Mouse (Mus musculus) heart, embryonic 14.5 days (tissue): ENCODE results near the gene Vmn2r116. TPM values are rescaled to one million over a fixed set of nuclear protein-coding genes. Genes with fewer than 3 reads are reported as not detected.
"Not testable (repeated sequence)": the region's sequence is repeated elsewhere in the genome, so short reads cannot be mapped to it uniquely, and the experiment has no call there.

Experiments used
- ATAC-seq: fragments of 200-750 bp; cut with Nextera tagmentation; 2 replicates; pipeline ENCODE4 v1.8.0; 2017; ENCODE audit warnings: low read depth, moderate TSS enrichment; ENCODE audit not compliant: insufficient number of reproducible peaks, insufficient read depth, low FRiP score
- H3K27ac ChIP-seq, 2 experiments: fragments of 200-500 bp in 1 of 2; fragments of 300-500 bp in 1 of 2; sonication (generic) in 1 of 2; replicated peaks in 1 of 2; 2 replicates each; pipeline ENCODE4 v1.5.1; 2012 to 2014; ENCODE audit warnings: low read depth in 2 of 2, low read length in 2 of 2, control low read depth in 1 of 2, mild to moderate bottlenecking in 1 of 2, mixed read lengths in 1 of 2; ENCODE audit not compliant: control insufficient read depth in 1 of 2, insufficient read depth in 1 of 2
- H3K27me3 ChIP-seq: fragments of 300-500 bp; sonication (generic); 2 replicates; pipeline ENCODE4 v1.6.1; 2014; ENCODE audit warnings: mild to moderate bottlenecking, low read length, control low read depth; ENCODE audit not compliant: control insufficient read depth, insufficient read depth
- H3K36me3 ChIP-seq: fragments of 300-500 bp; sonication (generic); 2 replicates; pipeline ENCODE4 v1.6.1; 2014; ENCODE audit warnings: mild to moderate bottlenecking, control low read depth, low read length, mixed read lengths; ENCODE audit not compliant: control insufficient read depth, insufficient read depth
- H3K4me1 ChIP-seq, 2 experiments: fragments of 200-500 bp in 1 of 2; fragments of 300-500 bp in 1 of 2; sonication (generic) in 1 of 2; 2 replicates each; pipeline ENCODE4 v1.6.1; 2012 to 2014; ENCODE audit warnings: low read length in 2 of 2, control low read depth in 1 of 2, mixed read lengths in 1 of 2; ENCODE audit not compliant: control insufficient read depth in 2 of 2, insufficient read depth in 2 of 2
- H3K4me2 ChIP-seq: fragments of 300-500 bp; sonication (generic); 2 replicates; pipeline ENCODE4 v1.6.1; 2014; ENCODE audit warnings: mild to moderate bottlenecking, low read length
- H3K4me3 ChIP-seq, 2 experiments: fragments of 200-500 bp in 1 of 2; fragments of 300-500 bp in 1 of 2; sonication (generic) in 1 of 2; 2 replicates each; pipeline ENCODE4 v1.5.1; 2012 to 2014; ENCODE audit warnings: low read length in 2 of 2, mild to moderate bottlenecking in 2 of 2, control low read depth in 1 of 2, low read depth in 1 of 2, moderate library complexity in 1 of 2; ENCODE audit not compliant: control insufficient read depth in 1 of 2, insufficient read depth in 1 of 2
- H3K9ac ChIP-seq: fragments of 300-500 bp; sonication (generic); 2 replicates; pipeline ENCODE4 v1.6.1; 2014; ENCODE audit warnings: mild to moderate bottlenecking, low read length
- H3K9me3 ChIP-seq: fragments of 300-500 bp; sonication (generic); 2 replicates; pipeline ENCODE4 v1.6.1; 2016; ENCODE audit warnings: low read length, control low read depth; ENCODE audit not compliant: control insufficient read depth
- WGBS: fragments of 180-500 bp; shearing (Covaris S2); extraction: QIAGEN DNeasy Blood & Tissue Kit; methylation state at CpG from one replicate; pipeline ENCODE4 v1.1.7; 2014; 5-methylcytosine and 5-hydroxymethylcytosine counted together
- polyA plus RNA-seq: library from polyadenylated mRNA; unstranded; fragments of >200 nt; fragmentation: Nextera tagmentation; extraction: Ambion mirVana; gene quantifications from 2 replicates; pipeline ENCODE4 v1.2.1, GENCODE M21; 2014

Gene Vmn2r116
- polyA plus RNA-seq, result not detected in 2 replicates

DNA sequence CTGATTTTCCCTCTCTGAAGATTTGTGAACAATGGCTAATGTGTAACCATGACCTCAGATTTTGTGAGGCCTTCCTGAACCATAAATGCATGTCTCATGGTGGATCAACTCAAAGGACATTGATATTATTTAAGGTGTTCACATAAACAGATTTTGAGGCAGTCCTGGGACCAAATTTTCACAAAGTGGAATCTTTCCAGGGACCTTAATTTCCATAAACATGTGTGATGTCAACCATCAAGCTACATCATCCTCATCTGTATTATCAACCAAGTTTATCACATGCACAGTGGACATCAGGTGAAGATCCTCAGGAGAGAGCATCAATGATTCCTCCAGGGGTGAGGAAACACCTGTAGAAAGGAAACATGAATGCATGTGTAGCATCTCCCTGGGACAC is at the start of gene Vmn2r116:
TSS of gene Vmn2r116 (plus strand) at position 301 of the 400 bp plus-strand sequence.
- not testable (repeated sequence) for H3K4me1 ChIP-seq, H3K4me3 ChIP-seq, ATAC-seq, H3K36me3 ChIP-seq, H3K4me2 ChIP-seq, H3K9me3 ChIP-seq, H3K27me3 ChIP-seq, H3K27ac ChIP-seq, H3K9ac ChIP-seq

DNA sequence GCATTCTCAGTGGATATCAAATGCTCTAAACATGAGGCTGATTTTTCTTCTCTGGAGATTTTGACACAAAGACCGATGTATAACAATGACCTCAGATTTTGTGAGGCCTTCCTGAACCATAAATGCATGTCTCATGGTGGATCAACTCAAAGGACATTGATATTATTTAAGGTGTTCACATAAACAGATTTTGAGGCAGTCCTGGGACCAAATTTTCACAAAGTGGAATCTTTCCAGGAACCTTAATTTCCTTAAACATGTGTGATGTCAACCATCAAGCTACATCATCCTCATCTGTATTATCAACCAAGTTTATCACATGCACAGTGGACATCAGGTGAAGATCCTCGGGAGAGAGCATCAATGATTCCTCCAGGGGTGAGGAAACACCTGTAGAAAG is 41.0 kb upstream of the Vmn2r116 start, which contains the start of gene Vmn2r115:
TSS of gene Vmn2r115 (plus strand) at position 301 of the 400 bp plus-strand sequence.
- H3K9ac ChIP-seq, ATAC-seq, H3K27ac ChIP-seq, H3K4me3 ChIP-seq, H3K27me3 ChIP-seq, H3K4me1 ChIP-seq, H3K36me3 ChIP-seq, H3K4me2 ChIP-seq, H3K9me3 ChIP-seq: not testable (repeated sequence)
- 38% methylated on average over 2 of the region's 2 CpGs for WGBS

DNA sequence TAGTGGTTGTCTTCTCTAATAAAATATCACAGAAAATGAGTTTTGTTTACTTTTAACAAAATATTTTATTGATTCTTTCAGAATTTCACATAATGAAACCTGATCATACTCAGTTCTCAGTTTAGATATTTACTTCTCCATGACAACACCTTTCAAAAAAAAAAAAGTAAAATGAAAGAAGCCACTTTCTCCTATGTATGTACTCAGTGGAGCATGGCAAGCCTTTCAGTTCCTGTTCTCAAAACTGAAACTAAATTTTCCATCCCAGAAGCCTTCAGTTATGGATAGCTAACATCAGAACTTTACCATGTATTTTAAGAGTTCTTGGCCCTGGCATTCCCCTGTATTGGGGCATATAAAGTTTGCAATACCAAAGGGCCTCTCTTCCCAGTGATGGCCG is 32.8 kb upstream of the Vmn2r116 start:
- no peak overlapping the region for H3K4me2 ChIP-seq
- no peak overlapping the region for H3K27ac ChIP-seq

DNA sequence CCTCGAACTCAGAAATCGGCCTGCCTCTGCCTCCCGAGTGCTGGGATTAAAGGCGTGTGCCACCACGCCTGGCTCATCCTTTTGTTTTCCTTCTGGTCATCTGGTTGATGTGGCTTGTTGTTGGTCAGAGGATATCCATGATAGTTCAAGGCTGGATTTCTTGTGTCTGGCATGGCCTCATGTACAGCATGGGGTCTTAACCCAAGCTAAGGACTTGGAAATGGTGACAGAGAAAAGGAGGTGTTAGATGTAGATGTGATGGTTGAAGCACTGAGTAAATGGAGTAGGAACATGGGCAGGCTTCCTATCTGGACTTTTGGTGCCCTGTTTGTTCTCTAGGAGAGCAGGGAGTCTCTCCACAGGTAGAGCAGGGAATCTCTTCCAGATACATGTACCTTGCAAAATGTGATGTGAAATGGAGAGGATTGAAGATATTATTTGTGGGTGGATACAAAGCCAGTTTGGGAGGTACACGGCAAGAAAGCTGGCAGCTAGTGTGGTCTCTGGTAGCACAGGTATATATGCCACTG is 48.8 kb downstream of the Vmn2r116 start:
- Histone ChIP-seq H3K9ac (no peak overlapping the region), H3K27ac (no peak overlapping the region), H3K27me3 (no peaks in the 10 kb centered on the region), H3K4me2 (no peak overlapping the region), H3K9me3 (peaks cover 7% of the 10 kb centered on the region), H3K4me3 (no peak overlapping the region), H3K36me3 (no peaks in the 10 kb centered on the region), H3K4me1 (no peaks in the 10 kb centered on the region)
- WGBS, result 77% methylated on average over 6 of the region's 6 CpGs
- ATAC-seq, result peak; percentile 64; the same call in 1 of the 2 replicates

More for the DNA sequence above, 32.8 kb upstream of the Vmn2r116 start:
- Histone ChIP-seq H3K36me3 (no peaks in the 10 kb centered on the region), H3K9ac (no peak overlapping the region), H3K4me1 (no peaks in the 10 kb centered on the region), H3K9me3 (no peaks in the 10 kb centered on the region), H3K4me3 (no peak overlapping the region), H3K27me3 (no peaks in the 10 kb centered on the region)
- ATAC-seq, result no peak
- 40% methylated on average over 1 of the region's 1 CpGs for WGBS

Other genes with a start within 250 kb of the Vmn2r116 start
- 9.5 and 10.2 TPM in 2 replicates for gene Zfp40, start 191.4 kb upstream of the Vmn2r116 start, polyA plus RNA-seq
- not detected in 2 replicates for gene Vmn2r114, start 72.1 kb upstream of the Vmn2r116 start, polyA plus RNA-seq
- gene Vmn2r115, start 40.9 kb upstream of the Vmn2r116 start, polyA plus RNA-seq, result not detected in 2 replicates
- gene Vmn2r117, start 95.1 kb downstream of the Vmn2r116 start, polyA plus RNA-seq, result not detected in 2 replicates
- gene Zfp213, start 179.6 kb downstream of the Vmn2r116 start, polyA plus RNA-seq, result 13.8 and 14.0 TPM in 2 replicates
- 7.0 and 8.9 TPM in 2 replicates for gene Zfp13, start 214.9 kb downstream of the Vmn2r116 start, polyA plus RNA-seq
- not detected in 2 replicates for gene Zscan10, start 216.3 kb downstream of the Vmn2r116 start, polyA plus RNA-seq